Mouse (Mus musculus): Measurements from ENCODE around the gene Wasf1. TPM values are rescaled to one million over a fixed set of nuclear protein-coding genes. Genes with fewer than 3 reads are reported as not detected.

Gene Wasf1
- total RNA-seq, 1 experiment, result 5.2 TPM

DNA sequence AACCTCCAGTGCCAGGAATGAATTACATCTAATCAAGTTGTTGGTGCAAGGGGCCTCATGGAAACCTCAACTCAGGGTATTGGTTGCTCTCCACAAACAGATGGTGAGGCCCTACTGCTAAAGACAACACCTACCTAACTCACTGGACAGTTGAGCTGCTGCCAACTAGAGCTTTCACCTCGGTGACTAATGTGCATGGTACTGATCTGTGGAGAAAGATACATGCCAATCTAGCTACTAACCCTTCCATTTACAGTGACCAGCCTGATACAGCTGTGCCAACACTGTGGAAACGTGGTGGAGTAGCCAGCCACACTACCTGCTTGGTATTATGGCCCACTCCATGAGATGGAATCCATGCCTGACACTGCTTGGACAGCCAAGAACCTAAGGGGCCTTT lies 11.2 kb upstream of the Wasf1 start:
- Histone ChIP-seq H3K9me3 (ENCODE audit: control insufficient read depth, insufficient read depth, low read depth, low read length) (no peaks in the 10 kb centered on the region), H3K27ac (ENCODE audit: insufficient read depth, low read depth, low read length, poor library complexity, severe bottlenecking) (no peak overlapping the region), H3K9ac (ENCODE audit: insufficient read depth, low read depth, low read length, poor library complexity, severe bottlenecking) (no peak overlapping the region), H3K4me1 (ENCODE audit: control insufficient read depth in 2 of 2, insufficient read depth in 2 of 2, low read length in 2 of 2, poor library complexity in 1 of 2) (0 out of 4 replicates have a peak, but pooled peaks cover 0 to 2% of the 10 kb centered on the region in 2 experiments), H3K36me3 (ENCODE audit: control insufficient read depth, insufficient read depth, low read length, poor library complexity, severe bottlenecking) (peaks cover 3% of the 10 kb centered on the region; the same call in 1 of the 2 replicates), H3K4me3 (ENCODE audit: insufficient read depth in 1 of 2, low read depth in 1 of 2, low read length in 2 of 2, poor library complexity in 1 of 2, severe bottlenecking in 1 of 2) (no peak overlapping the region)
- in situ Hi-C loops (cut with MboI; ENCODE audit: low sequenced_read_pairs in 2 of 2, unreplicated experiment in 2 of 2), result no loop called here
- TF ChIP-seq MAFK (IDR thresholded peaks at IDR 0.05; ENCODE audit: insufficient read depth, low read depth, low read length) (no peak), CHD2 (IDR thresholded peaks at IDR 0.05; ENCODE audit: low read depth, low read length) (no peak), ZNF384 (IDR thresholded peaks at IDR 0.05; ENCODE audit: low read depth, low read length) (no peak), HCFC1 (IDR thresholded peaks at IDR 0.05; ENCODE audit: borderline replicate concordance, insufficient read depth, low read length) (no peak), ZC3H11A (IDR thresholded peaks at IDR 0.05; ENCODE audit: borderline replicate concordance, low read depth, low read length) (no peak)
- DNase-seq (ENCODE audit: low read depth, low spot score), result no peak

- no peak overlapping the region for H3K9ac ChIP-seq (ENCODE audit: insufficient read depth, low read depth, low read length, poor library complexity, severe bottlenecking)
- 0 out of 4 replicates have a peak, but pooled peaks cover 0 to 2% of the 10 kb centered on the region in 2 experiments for H3K4me1 ChIP-seq (ENCODE audit: control insufficient read depth in 2 of 2, insufficient read depth in 2 of 2, low read length in 2 of 2, poor library complexity in 1 of 2)
- H3K36me3 ChIP-seq (ENCODE audit: control insufficient read depth, insufficient read depth, low read length, poor library complexity, severe bottlenecking), result peaks cover 3% of the 10 kb centered on the region; the same call in 1 of the 2 replicates
- no peak overlapping the region for H3K4me3 ChIP-seq (ENCODE audit: insufficient read depth in 1 of 2, low read depth in 1 of 2, low read length in 2 of 2, poor library complexity in 1 of 2, severe bottlenecking in 1 of 2)
- TF ChIP-seq CHD2 (IDR thresholded peaks at IDR 0.05; ENCODE audit: low read depth, low read length), result no peak
- TF ChIP-seq HCFC1 (IDR thresholded peaks at IDR 0.05; ENCODE audit: borderline replicate concordance, insufficient read depth, low read length), result no peak
- no peak for TF ChIP-seq MAFK (IDR thresholded peaks at IDR 0.05; ENCODE audit: insufficient read depth, low read depth, low read length)
- no peak for TF ChIP-seq ZC3H11A (IDR thresholded peaks at IDR 0.05; ENCODE audit: borderline replicate concordance, low read depth, low read length)
- no peak for TF ChIP-seq ZNF384 (IDR thresholded peaks at IDR 0.05; ENCODE audit: low read depth, low read length)
- no peaks in the 10 kb centered on the region for H3K9me3 ChIP-seq (ENCODE audit: control insufficient read depth, insufficient read depth, low read depth, low read length)
- in situ Hi-C loops (cut with MboI; ENCODE audit: low sequenced_read_pairs in 2 of 2, unreplicated experiment in 2 of 2), result no loop called here
- no peak for DNase-seq (ENCODE audit: low read depth, low spot score)
- no peak overlapping the region for H3K27ac ChIP-seq (ENCODE audit: insufficient read depth, low read depth, low read length, poor library complexity, severe bottlenecking)
These were observed 5.0 kb upstream of the Wasf1 start for GRCm38 (mm10) chr10:40878246-40878645.

DNA sequence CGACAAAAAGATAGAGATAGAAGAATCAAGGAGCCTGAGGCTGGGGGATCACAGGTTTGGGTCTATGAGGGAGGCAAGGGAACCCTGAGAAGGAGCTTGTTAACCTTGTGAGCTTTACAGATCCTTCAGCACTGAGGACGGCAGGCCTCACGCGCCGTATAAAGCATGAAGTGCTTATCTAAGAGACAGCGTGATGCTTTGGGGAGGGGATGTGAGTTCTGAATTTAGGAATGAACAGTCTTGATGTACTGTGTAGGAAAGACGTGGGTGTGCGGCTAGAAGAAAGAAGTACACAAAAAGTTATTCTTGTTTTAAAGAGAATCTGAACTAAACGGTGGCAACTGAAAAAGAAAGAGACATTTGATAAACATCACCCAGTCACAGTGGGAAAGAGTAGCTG lies 3.3 kb upstream of the Wasf1 start:
- H3K4me1 ChIP-seq (ENCODE audit: control insufficient read depth in 2 of 2, insufficient read depth in 2 of 2, low read length in 2 of 2, poor library complexity in 1 of 2), result peaks cover 0 to 2% of the 10 kb centered on the region in 2 experiments; a peak in 1 of 4 replicates
- H3K9ac ChIP-seq (ENCODE audit: insufficient read depth, low read depth, low read length, poor library complexity, severe bottlenecking), result no peak overlapping the region
- H3K4me3 ChIP-seq (ENCODE audit: insufficient read depth in 1 of 2, low read depth in 1 of 2, low read length in 2 of 2, poor library complexity in 1 of 2, severe bottlenecking in 1 of 2), result no peak overlapping the region
- no peaks in the 10 kb centered on the region for H3K9me3 ChIP-seq (ENCODE audit: control insufficient read depth, insufficient read depth, low read depth, low read length)
- no peak overlapping the region for H3K27ac ChIP-seq (ENCODE audit: insufficient read depth, low read depth, low read length, poor library complexity, severe bottlenecking)
- in situ Hi-C loops (cut with MboI; ENCODE audit: low sequenced_read_pairs in 2 of 2, unreplicated experiment in 2 of 2), result no loop called here
- no peak for DNase-seq (ENCODE audit: low read depth, low spot score)
- peaks cover 3% of the 10 kb centered on the region; the same call in 1 of the 2 replicates for H3K36me3 ChIP-seq (ENCODE audit: control insufficient read depth, insufficient read depth, low read length, poor library complexity, severe bottlenecking)
- TF ChIP-seq MAFK (IDR thresholded peaks at IDR 0.05; ENCODE audit: insufficient read depth, low read depth, low read length) (no peak), HCFC1 (IDR thresholded peaks at IDR 0.05; ENCODE audit: borderline replicate concordance, insufficient read depth, low read length) (no peak), ZNF384 (IDR thresholded peaks at IDR 0.05; ENCODE audit: low read depth, low read length) (no peak), ZC3H11A (IDR thresholded peaks at IDR 0.05; ENCODE audit: borderline replicate concordance, low read depth, low read length) (no peak), CHD2 (IDR thresholded peaks at IDR 0.05; ENCODE audit: low read depth, low read length) (no peak)

DNA sequence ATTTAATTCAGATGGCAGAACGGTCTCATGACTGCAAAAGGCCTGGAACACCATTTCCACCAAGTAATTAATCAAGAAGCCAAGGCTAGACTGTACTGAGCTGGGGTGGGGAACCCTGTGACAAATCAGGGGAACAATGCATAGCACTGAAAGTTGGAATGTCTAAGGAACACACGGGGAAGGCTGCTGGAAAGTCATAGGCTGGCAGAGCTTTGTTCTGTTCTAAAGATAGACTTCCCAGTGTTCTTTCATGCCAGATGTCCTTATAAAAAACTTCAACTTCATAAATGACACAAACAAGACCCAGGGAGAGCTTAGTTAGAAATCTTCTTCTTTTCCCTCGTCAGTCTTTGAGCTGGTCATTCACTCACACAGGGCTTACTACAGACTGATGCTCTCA lies 2.0 kb upstream of the Wasf1 start:
- Histone ChIP-seq H3K36me3 (ENCODE audit: control insufficient read depth, insufficient read depth, low read length, poor library complexity, severe bottlenecking) (no peaks in the 10 kb centered on the region), H3K9ac (ENCODE audit: insufficient read depth, low read depth, low read length, poor library complexity, severe bottlenecking) (no peak overlapping the region), H3K4me1 (ENCODE audit: control insufficient read depth in 2 of 2, insufficient read depth in 2 of 2, low read length in 2 of 2, poor library complexity in 1 of 2) (peaks cover 0 to 2% of the 10 kb centered on the region in 2 experiments; a peak in 1 of 4 replicates), H3K27ac (ENCODE audit: insufficient read depth, low read depth, low read length, poor library complexity, severe bottlenecking) (no peak overlapping the region), H3K4me3 (ENCODE audit: insufficient read depth in 1 of 2, low read depth in 1 of 2, low read length in 2 of 2, poor library complexity in 1 of 2, severe bottlenecking in 1 of 2) (no peak overlapping the region), H3K9me3 (ENCODE audit: control insufficient read depth, insufficient read depth, low read depth, low read length) (no peaks in the 10 kb centered on the region)
- in situ Hi-C loops (cut with MboI; ENCODE audit: low sequenced_read_pairs in 2 of 2, unreplicated experiment in 2 of 2), result no loop called here
- TF ChIP-seq CHD2 (IDR thresholded peaks at IDR 0.05; ENCODE audit: low read depth, low read length) (no peak), HCFC1 (IDR thresholded peaks at IDR 0.05; ENCODE audit: borderline replicate concordance, insufficient read depth, low read length) (no peak), MAFK (IDR thresholded peaks at IDR 0.05; ENCODE audit: insufficient read depth, low read depth, low read length) (no peak), ZC3H11A (IDR thresholded peaks at IDR 0.05; ENCODE audit: borderline replicate concordance, low read depth, low read length) (no peak), ZNF384 (IDR thresholded peaks at IDR 0.05; ENCODE audit: low read depth, low read length) (no peak)
- no peak for DNase-seq (ENCODE audit: low read depth, low spot score)
